Mouse (Mus musculus) forebrain, embryonic 15.5 days (tissue): ENCODE measurements around the gene Abcc12. TPM values are rescaled to one million over a fixed set of nuclear protein-coding genes. Genes with fewer than 3 reads are reported as not detected.

Source experiments
- ATAC-seq: fragments of 200-750 bp; cut with Nextera tagmentation; replicated peaks from 2 replicates; pipeline ENCODE4 v1.8.0; 2017; ENCODE audit warnings: mild to moderate bottlenecking, moderate TSS enrichment, moderate library complexity
- H3K27ac ChIP-seq: fragments of 300-500 bp; sonication (generic); replicated peaks from 2 replicates; pipeline ENCODE4 v1.5.1; 2015; ENCODE audit warnings: mild to moderate bottlenecking, inconsistent platforms
- H3K27me3 ChIP-seq: fragments of 300-500 bp; sonication (generic); 2 replicates; pipeline ENCODE4 v1.6.1; 2015; ENCODE audit warnings: inconsistent platforms
- H3K36me3 ChIP-seq: fragments of 300-500 bp; sonication (generic); 2 replicates; pipeline ENCODE4 v1.6.1; 2015; ENCODE audit warnings: mild to moderate bottlenecking, inconsistent platforms
- H3K4me1 ChIP-seq: fragments of 300-500 bp; sonication (generic); 2 replicates; pipeline ENCODE4 v1.6.1; 2015; ENCODE audit warnings: inconsistent platforms
- H3K4me2 ChIP-seq: fragments of 300-500 bp; sonication (generic); replicated peaks from 2 replicates; pipeline ENCODE4 v1.6.1; 2015; ENCODE audit warnings: mild to moderate bottlenecking, inconsistent platforms
- H3K4me3 ChIP-seq: fragments of 300-500 bp; sonication (generic); 2 replicates; pipeline ENCODE4 v1.5.1; 2015; ENCODE audit warnings: mild to moderate bottlenecking, inconsistent platforms
- H3K9ac ChIP-seq: fragments of 300-500 bp; sonication (generic); replicated peaks from 2 replicates; pipeline ENCODE4 v1.6.1; 2015; ENCODE audit warnings: mild to moderate bottlenecking, inconsistent platforms
- H3K9me3 ChIP-seq: fragments of 300-500 bp; sonication (generic); 2 replicates; pipeline ENCODE4 v1.6.1; 2016; ENCODE audit warnings: inconsistent platforms
- WGBS: fragments of 180-500 bp; shearing (Covaris S2); methylation state at CpG from one replicate; pipeline ENCODE4 v1.1.7; 2015; ENCODE audit warnings: mixed read lengths; 5-methylcytosine and 5-hydroxymethylcytosine counted together
- microRNA-seq: library from miRNA; unstranded; fragments of <30 nt; microRNA quantifications from one replicate; pipeline ENCODE4, GENCODE M21; 2016
- polyA plus RNA-seq: library from polyadenylated mRNA; unstranded; fragments of >200 nt; fragmentation: Nextera tagmentation; extraction: Ambion mirVana; gene quantifications from 2 replicates; pipeline ENCODE4 v1.2.1, GENCODE M21; 2015

Abcc12 gene
- polyA plus RNA-seq, 1 experiment from 2014 or later, result 0.23 TPM

DNA sequence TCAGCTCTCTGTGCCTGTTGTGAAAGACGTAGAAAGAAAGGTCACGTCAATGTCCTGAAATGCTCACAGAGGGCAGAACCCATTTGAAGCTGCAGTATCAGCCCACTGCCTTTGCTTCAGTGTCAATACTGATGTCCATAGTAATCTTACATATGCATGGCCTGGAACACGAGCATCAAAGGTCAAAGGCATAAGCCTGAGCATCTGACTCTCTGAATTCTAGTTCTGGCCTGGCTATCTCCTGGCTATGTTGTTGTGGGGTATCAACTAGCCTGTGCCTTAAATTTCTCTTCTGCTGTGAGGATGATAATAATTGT lies 141.5 kb downstream of the Abcc12 start:
- ATAC-seq, result peak; percentile 55
- no peak overlapping the region for H3K9ac ChIP-seq

DNA sequence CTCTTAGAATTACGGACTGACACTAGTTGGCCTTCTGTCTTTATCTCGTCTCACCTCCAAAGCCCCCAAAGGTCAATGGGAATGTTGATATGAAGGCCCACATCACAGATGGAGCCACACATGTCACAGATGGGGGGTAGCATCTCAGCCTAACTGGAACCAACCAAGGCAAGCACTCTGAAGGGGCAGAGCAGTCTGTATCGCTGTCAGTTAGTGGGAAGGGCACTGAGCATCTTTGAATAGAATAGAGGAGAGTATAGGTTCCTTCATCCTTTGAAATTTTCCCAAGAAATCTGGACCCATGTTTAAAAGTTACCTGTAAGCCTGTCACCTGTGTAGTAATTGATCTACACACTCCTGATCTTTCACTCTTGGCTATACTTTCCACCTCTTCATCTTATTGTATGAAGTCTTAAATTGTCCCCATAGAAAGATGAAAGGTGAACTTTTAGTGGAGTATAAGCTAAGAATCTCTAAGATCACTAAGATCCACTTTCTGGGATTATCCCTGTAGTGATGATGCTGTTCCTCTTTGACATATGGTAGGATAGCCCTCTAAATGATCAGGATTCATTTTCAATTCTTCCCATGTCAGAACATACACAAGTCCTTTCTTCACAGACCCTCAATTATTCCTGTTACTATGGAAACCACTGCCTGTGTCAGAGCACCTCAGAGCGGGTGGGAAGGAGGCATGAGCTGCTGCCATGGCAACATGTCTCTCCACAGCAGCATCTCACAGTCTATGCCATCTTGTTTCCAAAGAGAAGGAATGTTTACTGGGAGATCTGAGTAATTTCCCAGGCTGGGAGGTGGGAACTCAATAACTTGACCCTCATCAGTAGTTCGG lies 142.1 kb downstream of the Abcc12 start:
- peak; percentile 99 for ATAC-seq
- Histone ChIP-seq H3K27ac (peak overlapping the region; percentile 92), H3K4me1 (peaks cover 30% of the 10 kb centered on the region), H3K36me3 (no peaks in the 10 kb centered on the region), H3K9ac (no peak overlapping the region), H3K27me3 (no peaks in the 10 kb centered on the region), H3K9me3 (no peaks in the 10 kb centered on the region), H3K4me3 (no peak overlapping the region), H3K4me2 (no peak overlapping the region)
- WGBS, result 38% methylated on average over 5 of the region's 5 CpGs

More for the DNA sequence above, 141.5 kb downstream of the Abcc12 start:
- H3K9me3 ChIP-seq, result no peaks in the 10 kb centered on the region
- peak overlapping the region; percentile 92 for H3K27ac ChIP-seq
- whole genome bisulfite sequencing, result 5% methylated on average over 3 of the region's 3 CpGs
- no peak overlapping the region for H3K4me2 ChIP-seq
- no peak overlapping the region for H3K4me3 ChIP-seq
- no peaks in the 10 kb centered on the region for H3K36me3 ChIP-seq
- H3K27me3 ChIP-seq, result no peaks in the 10 kb centered on the region
- H3K4me1 ChIP-seq, result peaks cover 30% of the 10 kb centered on the region

DNA sequence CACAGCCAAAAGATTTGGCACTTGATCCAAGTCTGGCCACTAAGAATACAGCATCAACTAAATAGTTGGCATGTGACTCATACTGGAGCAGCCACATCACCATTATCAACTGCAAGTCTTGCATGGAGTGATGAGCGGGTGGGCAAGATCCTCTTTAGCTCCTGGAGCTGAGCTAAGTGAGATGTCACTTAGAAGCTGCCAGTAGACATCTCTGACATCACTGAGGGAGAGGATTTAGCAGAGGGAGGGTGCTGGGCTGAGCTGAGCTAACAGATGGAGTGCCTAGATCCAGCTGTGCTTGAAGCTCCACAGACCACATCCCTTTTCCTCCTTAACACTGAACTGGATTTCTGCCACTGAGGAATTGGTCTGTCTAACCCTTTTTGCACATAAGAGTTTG lies 143.1 kb downstream of the Abcc12 start:
- peak; percentile 53; the same call in 1 of the 2 replicates for ATAC-seq
- WGBS, result 45% methylated on average over 1 of the region's 1 CpGs
- H3K9me3 ChIP-seq, result no peaks in the 10 kb centered on the region

More for the DNA sequence above, 143.1 kb downstream of the Abcc12 start:
- Histone ChIP-seq H3K4me1 (peaks cover 30% of the 10 kb centered on the region), H3K4me3 (no peak overlapping the region), H3K36me3 (no peaks in the 10 kb centered on the region), H3K27ac (peak overlapping the region; percentile 92), H3K4me2 (no peak overlapping the region), H3K9ac (no peak overlapping the region), H3K27me3 (no peaks in the 10 kb centered on the region)

Small RNA genes lying within 50 kb of the gene (microRNA-seq; reads per million reads assigned to microRNA genes)
- not detected for gene Gm44348

Other genes starting within 250 kb of the Abcc12 start
- gene Lonp2, start 43.4 kb upstream of the Abcc12 start, polyA plus RNA-seq, result 87.6 and 88.3 TPM in 2 replicates
- gene Gm10638, start 165.0 kb upstream of the Abcc12 start, polyA plus RNA-seq, result 8.7 and 12.0 TPM in 2 replicates
- gene Siah1a, start 165.2 kb upstream of the Abcc12 start, polyA plus RNA-seq, result 108 and 112 TPM in 2 replicates